Mouse (Mus musculus): ENCODE data around the gene Snapc1.

DNA sequence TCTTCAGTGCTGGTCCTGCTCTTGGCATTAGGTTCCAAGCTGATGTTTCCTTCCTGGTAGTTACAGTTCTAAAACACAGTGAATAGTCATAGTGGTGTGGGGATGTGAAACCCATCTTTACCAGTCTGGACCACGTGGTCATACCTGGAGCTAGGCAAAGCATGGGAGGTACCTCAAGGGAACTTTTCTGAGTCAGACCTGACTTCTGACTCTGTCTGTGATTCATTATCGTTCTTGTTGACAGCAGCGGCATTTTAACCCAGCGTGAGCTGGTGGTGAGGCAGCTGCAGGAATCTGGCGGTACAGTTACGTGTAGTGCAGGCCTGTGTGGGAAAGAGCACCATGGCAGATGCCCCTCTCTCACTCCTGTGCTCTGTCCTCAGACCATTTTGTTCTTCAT, 10.3 kb downstream of the Snapc1 start:
- TF ChIP-seq POLR2A (IDR thresholded peaks at IDR 0.05; ENCODE audit: borderline replicate concordance, insufficient read depth, low read length) = no peak
- TF ChIP-seq CTCF (IDR thresholded peaks at IDR 0.05; ENCODE audit: borderline replicate concordance, insufficient read depth, low read depth, low read length) = no peak
